Mouse (Mus musculus): ENCODE measurements around the gene Cdsn.
"Not testable (repeated sequence)": the region's sequence is repeated elsewhere in the genome, so short reads cannot be mapped to it uniquely, and the experiment has no call there.

The Cdsn gene

DNA sequence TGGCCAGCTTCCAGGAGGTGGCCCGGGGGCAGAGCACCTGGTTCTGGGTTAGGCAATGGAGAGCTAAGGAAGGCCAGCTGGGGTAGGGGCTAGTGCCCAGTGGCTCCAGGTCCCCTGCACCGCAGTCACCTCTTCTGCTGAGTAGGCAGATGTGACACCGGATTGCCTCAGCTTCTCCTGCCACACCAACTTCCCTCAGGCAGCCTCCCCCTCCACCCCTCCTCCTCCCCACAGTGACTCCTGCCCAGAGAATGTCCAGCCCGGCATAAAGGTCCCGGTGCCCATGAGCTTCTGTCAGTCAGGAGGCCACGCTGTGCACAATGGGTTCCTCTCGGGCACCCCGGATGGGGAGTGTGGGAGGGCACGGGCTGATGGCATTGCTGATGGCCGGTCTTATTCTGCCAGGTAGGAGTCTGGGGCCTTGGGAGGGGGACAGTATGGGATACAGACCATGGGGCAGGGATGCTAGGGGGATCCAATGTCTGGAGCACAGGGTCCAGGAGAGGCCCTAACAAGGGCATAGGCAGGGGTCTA is at the start of gene Cdsn:
TSS of gene Cdsn (plus strand) at position 248 of the 534 bp plus-strand sequence.
- no peaks in the 10 kb centered on the region for H3K36me3 ChIP-seq (ENCODE audit: control insufficient read depth, insufficient read depth, low read length, poor library complexity, severe bottlenecking)
- no peaks in the 10 kb centered on the region for H3K27me3 ChIP-seq (ENCODE audit: control insufficient read depth, insufficient read depth, low read length, poor library complexity, severe bottlenecking)
- no peak for DNase-seq (ENCODE audit: low read depth, low spot score)

DNA sequence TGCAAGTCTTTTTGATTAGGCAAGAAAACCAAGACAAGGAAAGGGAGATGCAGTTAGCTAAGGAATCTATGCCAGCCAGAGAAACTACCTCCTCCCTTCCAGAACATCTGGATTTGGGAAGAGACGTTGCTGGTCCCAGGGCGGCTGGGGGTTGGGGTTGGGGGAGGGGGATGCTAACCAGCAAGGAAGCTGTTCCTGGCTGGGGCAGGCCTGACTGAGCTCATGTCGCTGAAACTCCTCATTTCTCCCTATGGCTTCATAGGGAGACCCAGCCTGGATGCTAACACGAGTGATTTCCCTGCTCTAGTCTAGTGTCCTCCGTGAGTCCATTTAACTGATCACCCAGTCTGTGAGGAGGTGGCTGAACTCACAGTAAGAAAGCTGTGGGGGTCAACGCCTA is 49.7 kb upstream of the Cdsn start:
- no peak for DNase-seq (ENCODE audit: low read depth, low spot score)
- H3K27me3 ChIP-seq (ENCODE audit: control insufficient read depth, insufficient read depth, low read length, poor library complexity, severe bottlenecking): no peaks in the 10 kb centered on the region
- H3K36me3 ChIP-seq (ENCODE audit: control insufficient read depth, insufficient read depth, low read length, poor library complexity, severe bottlenecking): no peaks in the 10 kb centered on the region

DNA sequence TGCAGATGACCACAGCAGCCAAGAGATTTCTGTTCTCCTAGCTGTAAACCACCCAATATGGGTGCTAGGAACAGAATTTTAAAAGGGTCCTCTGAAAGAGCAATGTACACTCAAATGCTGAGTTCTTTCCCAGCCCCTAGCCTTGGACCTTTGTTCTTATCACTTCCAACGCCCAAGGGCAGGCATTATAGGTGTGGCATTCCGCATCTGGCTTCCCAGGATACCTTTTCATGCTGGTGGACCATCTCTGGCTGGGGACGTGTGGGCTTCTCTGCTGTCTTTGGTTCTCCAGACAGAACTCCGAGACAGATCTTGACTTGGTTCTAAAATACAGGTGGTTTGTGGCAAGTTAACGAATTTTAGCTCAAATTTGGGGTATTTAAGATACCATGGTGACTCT is 49.2 kb upstream of the Cdsn start:
- Histone ChIP-seq H3K27me3 (ENCODE audit: control insufficient read depth, insufficient read depth, low read length, poor library complexity, severe bottlenecking) (no peaks in the 10 kb centered on the region), H3K36me3 (ENCODE audit: control insufficient read depth, insufficient read depth, low read length, poor library complexity, severe bottlenecking) (no peaks in the 10 kb centered on the region)
- DNase-seq (ENCODE audit: low read depth, low spot score): no peak

DNA sequence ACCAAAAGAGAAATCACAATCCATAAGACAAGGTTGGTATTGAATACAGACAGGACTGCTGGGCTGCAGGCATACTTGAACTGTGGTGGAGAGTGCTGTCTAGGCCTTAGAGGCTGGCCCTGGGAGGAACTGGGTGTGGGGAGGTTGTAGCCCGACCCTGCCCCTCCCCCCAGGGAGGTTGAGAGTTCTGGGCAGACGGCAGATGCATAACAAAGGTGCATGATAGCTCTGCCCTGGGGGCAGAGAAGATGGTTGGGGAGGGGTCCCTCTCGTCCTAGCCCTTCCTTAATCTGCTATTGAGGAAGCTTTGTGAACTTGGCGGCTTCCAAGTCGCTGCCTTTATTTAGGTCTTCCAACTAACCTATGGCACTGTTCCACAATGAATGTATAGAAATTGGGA is 48.1 kb upstream of the Cdsn start:
- no peaks in the 10 kb centered on the region for H3K27me3 ChIP-seq (ENCODE audit: control insufficient read depth, insufficient read depth, low read length, poor library complexity, severe bottlenecking)
- no peak for DNase-seq (ENCODE audit: low read depth, low spot score)
- H3K36me3 ChIP-seq (ENCODE audit: control insufficient read depth, insufficient read depth, low read length, poor library complexity, severe bottlenecking): no peaks in the 10 kb centered on the region

DNA sequence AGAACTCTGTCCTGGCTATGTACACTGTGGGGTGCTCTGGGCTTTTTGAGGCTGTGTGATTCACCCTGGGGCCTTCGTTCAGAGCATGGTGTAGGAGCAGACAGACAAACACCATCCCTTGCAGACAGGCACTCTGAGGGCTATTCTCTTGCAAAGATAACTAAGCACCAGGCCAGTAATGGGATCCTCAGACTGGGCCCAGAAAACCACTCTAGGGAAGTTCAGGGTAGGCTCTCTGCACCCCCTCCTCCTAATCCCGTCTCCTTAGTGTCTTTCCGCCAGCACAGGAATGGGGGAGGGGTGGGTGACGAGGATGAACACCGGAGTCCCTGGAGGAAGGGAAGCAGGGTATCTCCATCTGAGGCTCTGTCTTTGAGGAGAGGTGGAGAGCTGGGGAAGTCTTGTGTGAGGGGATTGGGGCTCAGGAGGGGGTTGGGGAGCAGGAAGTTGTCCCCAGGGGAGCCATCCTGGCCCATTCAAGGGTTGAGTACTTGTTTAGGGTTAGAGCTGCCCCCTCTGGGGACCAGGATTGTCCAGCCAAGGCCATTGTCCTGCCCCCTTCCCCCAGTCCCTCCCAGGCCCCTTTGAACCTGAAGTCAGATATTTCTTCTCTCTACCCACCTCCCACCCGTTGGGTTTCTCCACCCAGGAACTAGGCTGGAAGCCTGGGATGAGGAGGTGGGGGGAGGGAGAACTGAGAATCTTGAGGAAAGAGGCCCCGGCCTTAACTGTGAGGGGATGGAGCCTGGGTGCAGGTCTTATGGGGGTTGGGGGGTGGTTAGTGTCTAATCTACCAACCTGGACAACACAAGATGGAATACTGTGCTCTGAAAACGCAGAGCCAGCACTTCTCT is 47.1 kb upstream of the Cdsn start:
- Histone ChIP-seq H3K36me3 (ENCODE audit: control insufficient read depth, insufficient read depth, low read length, poor library complexity, severe bottlenecking) (no peaks in the 10 kb centered on the region), H3K27me3 (ENCODE audit: control insufficient read depth, insufficient read depth, low read length, poor library complexity, severe bottlenecking) (no peaks in the 10 kb centered on the region)
- DNase-seq (ENCODE audit: low read depth, low spot score): no peak

DNA sequence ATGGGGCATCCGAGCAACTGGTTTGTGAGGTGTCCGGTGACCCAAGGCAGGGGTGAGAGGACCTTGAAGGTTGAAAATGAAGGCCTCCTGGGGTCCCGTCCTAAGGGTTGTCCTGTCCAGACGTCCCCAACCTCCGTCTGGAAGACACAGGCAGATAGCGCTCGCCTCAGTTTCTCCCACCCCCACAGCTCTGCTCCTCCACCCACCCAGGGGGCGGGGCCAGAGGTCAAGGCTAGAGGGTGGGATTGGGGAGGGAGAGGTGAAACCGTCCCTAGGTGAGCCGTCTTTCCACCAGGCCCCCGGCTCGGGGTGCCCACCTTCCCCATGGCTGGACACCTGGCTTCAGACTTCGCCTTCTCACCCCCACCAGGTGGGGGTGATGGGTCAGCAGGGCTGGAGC is 46.2 kb upstream of the Cdsn start, which contains the start of gene Pou5f1:
TSS of gene Pou5f1 (plus strand) at position 243 of the 400 bp plus-strand sequence.
- H3K27me3 ChIP-seq (ENCODE audit: control insufficient read depth, insufficient read depth, low read length, poor library complexity, severe bottlenecking): no peaks in the 10 kb centered on the region
- DNase-seq (ENCODE audit: low read depth, low spot score): no peak
- no peaks in the 10 kb centered on the region for H3K36me3 ChIP-seq (ENCODE audit: control insufficient read depth, insufficient read depth, low read length, poor library complexity, severe bottlenecking)

DNA sequence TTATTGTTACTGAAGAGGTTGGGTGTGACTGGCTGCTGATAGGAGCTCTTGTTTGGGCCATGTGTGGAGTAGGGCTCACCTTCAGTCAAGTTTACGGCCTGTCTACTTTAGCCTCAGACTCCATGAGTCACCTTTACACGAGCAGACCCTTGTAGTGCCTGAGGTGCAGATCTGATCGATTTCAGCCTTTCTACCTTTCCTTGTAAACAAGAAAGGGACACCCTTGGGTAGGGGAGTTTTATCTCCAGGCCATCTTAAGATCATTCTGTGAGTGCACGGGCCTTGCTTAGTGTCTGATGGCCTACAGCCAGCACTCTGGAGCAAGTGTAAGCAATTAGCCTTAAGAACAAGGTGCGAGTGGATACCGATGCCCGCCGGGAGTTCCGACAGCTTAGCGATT is 45.0 kb upstream of the Cdsn start:
- no peaks in the 10 kb centered on the region for H3K36me3 ChIP-seq (ENCODE audit: control insufficient read depth, insufficient read depth, low read length, poor library complexity, severe bottlenecking)
- no peaks in the 10 kb centered on the region for H3K27me3 ChIP-seq (ENCODE audit: control insufficient read depth, insufficient read depth, low read length, poor library complexity, severe bottlenecking)
- no peak for DNase-seq (ENCODE audit: low read depth, low spot score)

DNA sequence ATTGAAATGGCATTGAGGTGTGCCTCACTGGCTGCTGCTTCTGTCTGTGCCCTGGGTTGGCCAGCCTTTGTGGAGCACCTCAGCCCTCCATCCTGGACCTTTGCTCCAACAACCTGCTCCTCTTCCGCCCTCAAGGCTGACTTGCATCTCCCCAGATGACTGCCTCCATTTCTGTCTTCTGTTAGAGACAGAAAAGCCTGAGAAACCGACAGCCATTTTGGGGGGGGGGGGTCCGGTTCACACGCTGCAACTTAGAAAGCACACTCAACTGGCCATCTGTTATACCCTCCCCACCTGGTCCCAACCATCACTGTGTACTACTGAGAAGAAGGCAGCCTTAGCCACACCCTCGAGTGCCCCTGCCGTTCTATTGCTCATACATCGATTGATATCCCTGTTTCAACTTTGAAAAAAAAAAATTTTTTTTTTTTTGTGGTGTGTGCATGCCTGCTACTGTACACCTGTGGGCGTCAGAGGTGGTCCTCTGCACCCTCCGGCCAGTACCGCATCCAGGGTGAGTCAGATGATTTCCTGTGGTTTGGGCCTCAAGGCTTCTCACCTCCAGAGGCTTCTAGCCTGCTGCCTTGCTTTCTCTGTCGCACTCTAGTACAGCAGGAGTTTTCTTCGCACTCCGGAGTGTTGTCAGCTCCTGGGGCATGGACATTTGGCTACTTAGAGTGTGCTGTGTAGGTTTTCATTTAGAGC is 44.2 kb upstream of the Cdsn start:
- H3K27me3 ChIP-seq (ENCODE audit: control insufficient read depth, insufficient read depth, low read length, poor library complexity, severe bottlenecking): no peaks in the 10 kb centered on the region
- DNase-seq (ENCODE audit: low read depth, low spot score): no peak
- H3K36me3 ChIP-seq (ENCODE audit: control insufficient read depth, insufficient read depth, low read length, poor library complexity, severe bottlenecking): no peaks in the 10 kb centered on the region

DNA sequence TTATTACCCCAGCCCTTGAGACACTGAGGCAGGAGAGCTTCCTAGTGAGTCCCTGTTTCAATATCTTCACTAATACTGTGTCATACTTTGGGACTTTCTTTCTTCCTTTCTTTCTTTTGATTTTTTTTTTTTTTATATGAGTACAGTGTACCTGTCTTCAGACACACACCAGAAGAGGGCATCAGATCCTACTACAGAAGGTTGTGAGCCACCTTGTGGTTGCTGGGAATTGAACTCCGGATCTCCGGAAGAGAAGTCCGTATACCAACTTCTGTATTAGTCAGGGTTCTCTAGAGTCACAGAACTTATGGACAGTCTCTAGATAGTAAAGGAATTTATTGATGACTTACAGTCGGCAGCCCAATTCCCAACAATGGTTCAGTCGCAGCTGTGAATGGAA is 43.6 kb upstream of the Cdsn start:
- not testable (repeated sequence) for DNase-seq (ENCODE audit: low read depth, low spot score); H3K36me3 ChIP-seq (ENCODE audit: control insufficient read depth, insufficient read depth, low read length, poor library complexity, severe bottlenecking); H3K27me3 ChIP-seq (ENCODE audit: control insufficient read depth, insufficient read depth, low read length, poor library complexity, severe bottlenecking)

DNA sequence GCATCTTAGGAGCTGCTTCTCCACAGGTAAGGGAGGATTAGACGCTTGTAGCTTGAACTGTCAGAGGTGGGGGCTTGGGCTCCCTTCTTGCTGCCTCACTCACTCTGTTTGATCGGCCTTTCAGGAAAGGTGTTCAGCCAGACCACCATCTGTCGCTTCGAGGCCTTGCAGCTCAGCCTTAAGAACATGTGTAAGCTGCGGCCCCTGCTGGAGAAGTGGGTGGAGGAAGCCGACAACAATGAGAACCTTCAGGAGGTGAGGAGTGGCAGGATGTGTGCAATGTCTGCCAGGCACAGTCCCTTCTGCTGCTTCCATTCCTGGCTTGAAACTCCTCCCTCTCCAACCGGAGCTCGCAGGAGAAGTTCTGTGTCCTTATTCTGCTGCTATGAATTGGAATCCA is 42.6 kb upstream of the Cdsn start:
- Histone ChIP-seq H3K36me3 (ENCODE audit: control insufficient read depth, insufficient read depth, low read length, poor library complexity, severe bottlenecking) (no peaks in the 10 kb centered on the region), H3K27me3 (ENCODE audit: control insufficient read depth, insufficient read depth, low read length, poor library complexity, severe bottlenecking) (no peaks in the 10 kb centered on the region)
- DNase-seq (ENCODE audit: low read depth, low spot score): peak; percentile 59

DNA sequence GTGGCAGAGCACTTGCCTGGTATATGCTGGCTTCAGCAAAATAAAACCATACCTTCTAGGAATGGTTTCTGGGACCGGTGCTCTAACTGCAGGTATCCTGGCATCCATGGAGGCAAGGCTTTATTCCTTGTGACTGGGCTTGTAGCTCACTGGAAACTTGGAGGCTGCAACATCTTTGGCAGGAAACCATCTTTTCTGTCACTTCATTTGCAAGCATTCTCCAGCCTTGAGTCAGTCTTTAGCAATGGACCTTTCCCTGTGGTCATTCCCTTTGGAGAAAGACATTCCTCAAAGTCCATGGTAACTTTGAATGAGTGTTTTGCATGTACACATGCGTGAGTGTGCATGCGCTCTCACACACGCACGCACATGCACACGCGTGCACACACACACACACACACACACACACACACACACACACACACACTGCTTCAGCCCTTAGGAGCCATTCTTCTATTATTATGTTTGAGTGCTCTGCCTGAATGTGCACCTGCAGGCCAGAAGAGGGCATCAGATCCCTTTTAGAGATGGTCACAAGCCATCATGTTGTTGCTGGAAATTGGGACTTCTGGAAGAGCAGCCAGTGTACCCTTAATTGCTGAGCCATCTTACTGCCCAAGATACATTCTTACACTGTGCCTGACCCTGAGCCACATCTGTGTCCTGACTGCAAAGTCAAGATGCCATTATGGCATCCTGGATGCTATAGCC is 38.9 kb upstream of the Cdsn start:
- H3K36me3 ChIP-seq (ENCODE audit: control insufficient read depth, insufficient read depth, low read length, poor library complexity, severe bottlenecking): no peaks in the 10 kb centered on the region
- no peaks in the 10 kb centered on the region for H3K27me3 ChIP-seq (ENCODE audit: control insufficient read depth, insufficient read depth, low read length, poor library complexity, severe bottlenecking)
- DNase-seq (ENCODE audit: low read depth, low spot score): peak; percentile 32

DNA sequence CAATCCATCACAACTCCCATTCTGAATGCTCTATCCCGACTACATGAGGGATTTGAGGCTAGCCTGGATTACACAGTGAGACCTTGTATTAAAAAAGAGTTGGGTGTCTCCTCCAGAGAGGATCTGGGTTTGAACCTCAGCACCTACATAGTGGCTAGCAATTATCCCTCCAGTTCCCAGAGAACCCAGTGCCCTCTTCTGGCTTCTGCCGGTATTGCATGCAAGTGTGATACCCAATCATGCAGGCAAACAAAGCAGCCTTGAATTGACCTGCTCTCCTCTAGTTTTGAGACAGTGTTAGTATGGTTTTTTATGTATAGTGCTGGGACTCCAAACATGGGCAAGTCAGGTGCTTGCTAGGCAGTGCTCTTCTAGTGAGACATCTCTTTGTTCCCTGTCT is 38.0 kb upstream of the Cdsn start:
- peak; percentile 82 for DNase-seq (ENCODE audit: low read depth, low spot score)
- no peaks in the 10 kb centered on the region for H3K27me3 ChIP-seq (ENCODE audit: control insufficient read depth, insufficient read depth, low read length, poor library complexity, severe bottlenecking)
- no peaks in the 10 kb centered on the region for H3K36me3 ChIP-seq (ENCODE audit: control insufficient read depth, insufficient read depth, low read length, poor library complexity, severe bottlenecking)

DNA sequence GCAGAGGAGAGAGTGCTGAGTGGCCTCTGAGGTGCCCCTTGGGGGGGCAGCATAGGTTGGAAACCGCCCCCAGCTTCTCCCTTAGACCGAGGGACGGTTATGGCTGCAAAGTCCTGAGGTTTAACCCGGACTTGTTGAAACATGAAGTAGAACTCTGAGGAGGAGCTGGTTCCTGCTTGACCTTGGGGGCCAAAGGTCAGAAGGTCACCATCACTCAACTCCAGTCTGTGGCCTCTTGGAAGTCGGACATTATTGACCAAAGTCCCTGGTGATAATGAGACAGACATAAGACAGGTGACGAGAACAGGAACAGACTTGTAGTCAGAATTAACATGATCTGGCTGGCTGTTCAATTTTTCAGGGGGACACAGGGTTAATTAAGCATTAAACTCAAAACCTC is 37.2 kb upstream of the Cdsn start:
- no peak for DNase-seq (ENCODE audit: low read depth, low spot score)
- Histone ChIP-seq H3K36me3 (ENCODE audit: control insufficient read depth, insufficient read depth, low read length, poor library complexity, severe bottlenecking) (no peaks in the 10 kb centered on the region), H3K27me3 (ENCODE audit: control insufficient read depth, insufficient read depth, low read length, poor library complexity, severe bottlenecking) (no peaks in the 10 kb centered on the region)

DNA sequence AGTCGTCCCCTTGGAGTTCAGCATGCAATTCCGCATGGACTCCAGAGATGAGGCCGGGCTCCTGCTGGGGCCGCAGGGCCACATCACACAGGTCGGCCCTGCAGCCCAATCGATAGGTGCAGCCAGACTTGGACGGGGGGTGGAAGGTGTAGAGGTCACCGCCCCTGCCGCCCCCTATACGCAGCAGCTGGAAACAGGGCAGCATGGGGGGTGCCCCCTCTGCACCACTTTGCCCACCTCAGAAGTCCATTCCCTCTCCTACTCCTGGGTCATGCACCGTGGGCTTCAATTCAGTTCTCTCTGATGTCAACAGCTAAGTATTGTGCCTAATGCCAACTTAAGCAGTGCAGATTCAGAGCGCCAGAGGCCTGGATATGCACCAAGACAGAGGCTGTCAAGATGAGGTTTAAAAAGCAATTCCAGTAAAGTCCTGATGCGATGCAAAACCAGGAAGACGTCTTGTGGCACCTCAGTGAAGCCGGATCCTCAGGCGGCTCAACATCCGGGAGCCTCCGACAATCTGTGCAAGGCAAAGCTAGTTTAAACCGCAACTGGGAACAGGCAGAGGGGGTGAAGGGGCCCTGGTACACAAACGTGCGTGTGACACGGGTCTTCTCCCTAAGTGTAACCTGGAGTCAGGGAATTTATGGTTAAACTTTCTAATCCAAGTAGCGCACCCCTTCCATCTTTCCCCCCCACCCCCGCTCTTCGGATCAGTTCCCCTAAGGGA is 35.9 kb upstream of the Cdsn start:
- Histone ChIP-seq H3K27me3 (ENCODE audit: control insufficient read depth, insufficient read depth, low read length, poor library complexity, severe bottlenecking) (no peaks in the 10 kb centered on the region), H3K36me3 (ENCODE audit: control insufficient read depth, insufficient read depth, low read length, poor library complexity, severe bottlenecking) (no peaks in the 10 kb centered on the region)
- peak; percentile 24 for DNase-seq (ENCODE audit: low read depth, low spot score)

Measured in splenic B cell, adult 2 months (primary cell).